Mouse (Mus musculus): ENCODE results near the gene Gm1110.
"Not testable (repeated sequence)": the region's sequence is repeated elsewhere in the genome, so short reads cannot be mapped to it uniquely, and the experiment has no call there.

Gm1110 gene

GRCm38 (mm10) chr9:26922909-26923526 is at the start of gene Gm1110:
Gene Gm1110, minus strand, starts transcription at chr9:26923111.
- DNase-seq (ENCODE audit: low spot score), result no peak

GRCm38 (mm10) chr9:26947790-26948189 is 24.9 kb upstream of the Gm1110 start:
- no peak for DNase-seq (ENCODE audit: low spot score)

GRCm38 (mm10) chr9:26924146-26924545 is 1.2 kb upstream of the Gm1110 start:
- DNase-seq (ENCODE audit: low spot score), result no peak

GRCm38 (mm10) chr9:26919778-26920177 is 3.1 kb downstream of the Gm1110 start:
- DNase-seq (ENCODE audit: low spot score), result no peak

- no peak for DNase-seq (ENCODE audit: low spot score)
Measured at GRCm38 (mm10) chr9:26913150-26913549, 9.8 kb downstream of the Gm1110 start.

- no peak for DNase-seq (ENCODE audit: low spot score)
Measured at GRCm38 (mm10) chr9:26911251-26911650, 11.7 kb downstream of the Gm1110 start.

- not testable (repeated sequence) for DNase-seq (ENCODE audit: low spot score)
Measured at GRCm38 (mm10) chr9:26869856-26870255, 53.1 kb downstream of the Gm1110 start.

- no peak for DNase-seq (ENCODE audit: low spot score)
Measured at GRCm38 (mm10) chr9:26860751-26861150, 62.2 kb downstream of the Gm1110 start, which contains the start of gene Glb1l3. Gene Glb1l3, minus strand, starts transcription at chr9:26860890.

GRCm38 (mm10) chr9:26831089-26831488 is 91.8 kb downstream of the Gm1110 start:
- no peak for DNase-seq (ENCODE audit: low spot score)

Data from layer of hippocampus, adult 11-12 months (tissue).